Mouse (Mus musculus): ENCODE results near the gene Spsb3.

Spsb3 gene

GRCm38 (mm10) chr17:24896241-24896992, 10.0 kb downstream of the Spsb3 start, which contains the start of gene Nme3:
Gene Nme3 (plus strand): TSS chr17:24896500.
- DNase-seq (ENCODE audit: low spot score): peak; percentile 38

- no peak for DNase-seq (ENCODE audit: low spot score)
These were observed 10.5 kb downstream of the Spsb3 start for GRCm38 (mm10) chr17:24896993-24897269.

GRCm38 (mm10) chr17:24897600-24897999, 11.2 kb downstream of the Spsb3 start:
- no peak for DNase-seq (ENCODE audit: low spot score)

- DNase-seq (ENCODE audit: low spot score): no peak
These were observed 11.8 kb downstream of the Spsb3 start for GRCm38 (mm10) chr17:24898041-24898854.

- DNase-seq (ENCODE audit: low spot score): no peak
These were observed 12.7 kb downstream of the Spsb3 start for GRCm38 (mm10) chr17:24899153-24899552.

GRCm38 (mm10) chr17:24900014-24900413, 13.6 kb downstream of the Spsb3 start:
- DNase-seq (ENCODE audit: low spot score): no peak

- no peak for DNase-seq (ENCODE audit: low spot score)
These were observed 15.7 kb downstream of the Spsb3 start for GRCm38 (mm10) chr17:24902124-24902523.

- no peak for DNase-seq (ENCODE audit: low spot score)
These were observed 16.4 kb downstream of the Spsb3 start for GRCm38 (mm10) chr17:24902671-24903474.

GRCm38 (mm10) chr17:24903767-24904166, 17.3 kb downstream of the Spsb3 start:
- DNase-seq (ENCODE audit: low spot score): no peak

- no peak for DNase-seq (ENCODE audit: low spot score)
These were observed 21.1 kb downstream of the Spsb3 start for GRCm38 (mm10) chr17:24907591-24907990.

- DNase-seq (ENCODE audit: low spot score): no peak
These were observed 27.5 kb downstream of the Spsb3 start for GRCm38 (mm10) chr17:24913984-24914383.

GRCm38 (mm10) chr17:24923246-24923645, 36.8 kb downstream of the Spsb3 start:
- no peak for DNase-seq (ENCODE audit: low spot score)

- DNase-seq (ENCODE audit: low spot score): no peak
These were observed 43.1 kb downstream of the Spsb3 start for GRCm38 (mm10) chr17:24929506-24929905.

GRCm38 (mm10) chr17:24932431-24932830, 46.0 kb downstream of the Spsb3 start:
- no peak for DNase-seq (ENCODE audit: low spot score)

GRCm38 (mm10) chr17:24933163-24933562, 46.7 kb downstream of the Spsb3 start:
- DNase-seq (ENCODE audit: low spot score): no peak

GRCm38 (mm10) chr17:24934926-24935325, 48.5 kb downstream of the Spsb3 start:
- DNase-seq (ENCODE audit: low spot score): no peak

GRCm38 (mm10) chr17:24935666-24936065, 49.2 kb downstream of the Spsb3 start:
- DNase-seq (ENCODE audit: low spot score): no peak

- peak; percentile 87 for DNase-seq (ENCODE audit: low spot score)
These were observed 50.1 kb downstream of the Spsb3 start, which contains the start of gene Mapk8ip3 for GRCm38 (mm10) chr17:24936259-24937237. Gene Mapk8ip3 (minus strand): TSS chr17:24936977.

- no peak for DNase-seq (ENCODE audit: low spot score)
These were observed 50.8 kb downstream of the Spsb3 start for GRCm38 (mm10) chr17:24937266-24937665.
